Mouse (Mus musculus) layer of hippocampus, adult 9-10 months (tissue): Measurements from ENCODE around the gene Fignl1.

Experiments
- DNase-seq: peaks from one replicate; pipeline ENCODE4 v3.0.0; 2022; ENCODE audit warnings: low spot score

Gene Fignl1

DNA sequence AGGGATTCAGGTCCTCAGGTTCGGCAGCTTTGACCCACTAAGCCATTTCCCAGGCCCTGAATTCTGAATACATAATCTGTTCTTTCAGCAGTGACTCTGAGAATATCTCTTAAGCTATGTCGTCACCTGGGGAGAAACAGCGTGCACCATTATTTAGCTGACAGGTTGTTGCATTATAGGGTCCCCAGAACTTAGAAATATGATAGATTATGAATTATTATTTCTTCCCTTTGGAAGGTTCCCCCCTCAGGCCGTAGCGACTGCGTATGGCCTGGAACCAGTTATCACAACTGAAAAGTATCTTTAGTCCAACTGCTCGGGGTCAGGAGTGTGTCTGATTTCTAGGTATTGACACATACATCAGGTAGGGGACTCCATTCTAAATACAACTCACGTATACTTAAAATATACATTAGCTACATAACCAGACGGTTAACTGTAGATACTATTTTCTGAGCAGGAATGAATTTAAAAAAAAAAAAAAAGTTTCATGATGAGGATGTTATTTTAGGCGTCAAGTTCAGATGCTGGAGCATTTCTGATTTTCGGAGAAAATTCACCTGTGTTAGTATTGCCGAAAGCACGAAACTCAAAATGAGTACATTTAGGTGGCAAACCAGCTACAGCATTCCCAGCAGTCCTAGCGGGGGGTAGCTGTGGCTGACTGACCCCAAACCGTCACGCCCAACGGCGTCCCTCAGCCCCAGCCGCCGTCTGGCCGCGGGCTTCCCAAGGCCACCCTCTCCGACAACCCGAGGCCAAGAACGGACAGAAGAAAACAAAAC, 535 bp downstream of the Fignl1 start:
- DNase-seq = no peak

DNA sequence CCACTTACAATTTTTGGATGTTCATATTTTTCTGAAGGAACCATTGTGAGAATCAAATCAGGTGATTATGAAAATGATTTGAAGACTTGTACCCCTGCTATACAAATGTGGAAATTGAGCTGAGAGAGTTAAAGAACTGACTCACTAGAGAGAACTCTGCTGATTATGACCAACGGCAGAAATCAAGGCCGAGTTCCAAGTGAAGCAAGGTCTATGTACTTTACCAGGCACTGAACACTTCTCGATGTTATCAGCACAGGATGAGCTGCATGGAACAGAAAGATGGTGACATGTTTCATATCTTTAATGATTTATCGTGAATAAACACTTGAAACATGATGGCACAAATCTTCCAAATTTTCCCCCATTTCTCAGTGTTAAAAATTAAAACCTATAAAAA, 2.8 kb downstream of the Fignl1 start:
- DNase-seq = no peak

DNA sequence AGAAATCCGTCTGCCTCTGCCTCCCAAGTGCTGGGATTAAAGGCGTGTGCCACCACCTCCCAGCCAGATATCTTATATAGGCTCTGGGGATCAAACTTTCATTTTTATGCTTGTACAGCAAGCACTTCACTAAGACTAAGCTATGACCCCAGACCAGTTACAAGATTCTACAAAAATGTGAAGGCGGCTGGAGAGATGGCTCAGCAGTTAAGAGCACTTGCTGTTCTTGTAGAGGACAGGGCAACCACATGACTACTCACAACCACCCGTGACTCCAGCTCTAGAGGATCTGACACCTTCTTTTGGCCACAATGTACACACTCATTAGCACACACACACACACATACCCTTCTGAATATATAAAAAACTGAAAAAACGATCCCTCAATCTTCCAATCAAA, 4.3 kb downstream of the Fignl1 start:
- DNase-seq = no peak

DNA sequence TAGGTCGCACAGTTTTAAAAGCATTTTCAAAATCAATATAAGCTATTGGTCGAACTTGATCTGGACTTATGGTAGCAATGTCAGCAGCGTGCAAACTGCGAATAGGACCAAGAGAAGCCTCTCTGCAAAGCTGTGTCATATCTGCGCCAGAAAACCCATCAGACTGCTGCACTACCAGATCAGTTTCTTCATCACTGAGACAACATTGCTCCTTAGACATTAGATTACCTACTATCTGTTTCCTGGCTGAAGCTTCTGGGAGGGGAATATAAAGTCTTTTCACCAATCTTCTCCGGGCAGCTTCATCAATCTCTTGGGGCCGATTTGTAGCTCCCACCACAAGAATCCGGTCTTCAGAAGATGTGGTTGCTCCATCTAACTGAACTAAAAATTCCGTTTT, 7.7 kb downstream of the Fignl1 start:
- DNase-seq = no peak

DNA sequence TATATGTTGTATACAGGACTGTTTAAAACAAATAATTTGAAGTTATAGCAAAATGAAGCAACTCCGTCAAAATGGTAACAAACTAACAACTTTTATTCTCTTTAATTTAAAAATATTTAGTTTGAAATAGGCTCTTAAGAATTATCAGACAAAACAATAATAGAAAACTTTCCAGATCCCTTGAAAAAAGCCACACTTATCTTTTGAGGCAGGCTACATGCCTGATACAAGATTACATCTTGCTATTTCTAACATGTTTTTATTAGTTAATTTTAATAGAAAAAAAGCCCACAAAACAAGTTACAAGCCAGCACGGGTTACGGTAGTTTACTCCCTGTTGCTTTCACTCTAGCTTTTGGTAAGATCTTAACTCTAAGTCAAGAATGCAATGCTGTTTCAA, 8.5 kb downstream of the Fignl1 start:
- no peak for DNase-seq

- DNase-seq = no peak
Observed at GRCm38 (mm10) chr11:11798690-11799089, 10.1 kb downstream of the Fignl1 start.

DNA sequence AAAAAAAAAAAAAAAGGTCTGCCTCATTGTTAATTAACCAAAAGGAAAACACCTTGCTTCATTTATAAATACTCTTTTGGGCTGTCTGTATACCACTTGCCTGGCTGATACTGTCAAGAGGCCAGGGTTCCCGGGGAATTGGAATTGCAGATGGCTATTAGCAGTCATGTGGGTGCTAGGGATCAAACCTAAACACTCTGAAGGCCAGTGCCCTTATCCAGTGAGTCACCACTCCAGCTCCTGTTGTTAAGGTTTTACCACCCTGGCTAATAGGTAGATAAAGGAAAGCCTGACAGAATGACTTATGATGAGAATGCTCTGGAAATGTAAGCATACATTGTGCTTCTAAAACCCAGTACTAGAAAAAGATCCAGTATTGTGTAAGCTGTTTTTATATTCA, 14.1 kb downstream of the Fignl1 start:
- no peak for DNase-seq

DNA sequence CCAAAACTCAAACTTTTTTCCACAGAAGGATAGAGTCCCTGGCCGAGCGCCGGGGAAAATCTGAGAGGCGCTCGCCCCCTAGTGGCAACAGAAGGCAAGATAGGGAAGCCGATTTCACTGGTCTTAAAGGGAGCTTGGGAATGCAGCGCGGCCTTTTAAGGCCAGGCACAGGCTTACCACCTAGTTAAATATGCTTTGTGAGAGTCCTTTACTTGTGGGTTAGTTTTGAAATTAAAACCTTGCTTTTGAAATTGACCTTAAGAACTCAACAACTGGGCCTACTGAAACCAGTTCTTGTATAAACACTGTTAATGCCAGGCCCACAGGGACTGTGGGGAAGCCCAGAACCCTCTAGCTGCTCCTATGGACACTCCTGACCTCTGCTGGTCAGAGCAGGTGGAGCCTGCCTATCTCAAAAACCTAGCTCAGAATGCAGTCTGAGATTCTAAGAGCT, 20.2 kb downstream of the Fignl1 start:
- DNase-seq = peak; percentile 65

DNA sequence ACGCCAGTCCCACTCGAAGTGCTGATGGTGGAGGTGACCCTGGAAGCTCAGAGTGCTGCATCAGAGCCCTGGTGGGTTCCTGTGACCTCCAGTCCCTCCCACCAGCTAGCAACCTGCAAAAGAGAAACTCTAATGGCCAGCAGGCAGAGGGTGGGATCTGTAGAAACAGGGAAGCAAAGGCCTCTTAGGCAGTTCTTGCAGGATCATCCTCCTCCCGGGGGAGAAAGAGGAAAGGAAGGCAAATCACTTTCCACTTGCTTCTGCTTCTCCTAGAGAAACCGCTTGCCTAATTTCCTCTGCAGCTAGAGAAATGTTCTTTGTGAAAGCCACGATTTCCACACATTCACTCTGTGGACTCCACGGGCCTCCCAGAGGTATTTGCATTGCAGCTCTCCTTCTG, 23.3 kb downstream of the Fignl1 start:
- DNase-seq = no peak

DNA sequence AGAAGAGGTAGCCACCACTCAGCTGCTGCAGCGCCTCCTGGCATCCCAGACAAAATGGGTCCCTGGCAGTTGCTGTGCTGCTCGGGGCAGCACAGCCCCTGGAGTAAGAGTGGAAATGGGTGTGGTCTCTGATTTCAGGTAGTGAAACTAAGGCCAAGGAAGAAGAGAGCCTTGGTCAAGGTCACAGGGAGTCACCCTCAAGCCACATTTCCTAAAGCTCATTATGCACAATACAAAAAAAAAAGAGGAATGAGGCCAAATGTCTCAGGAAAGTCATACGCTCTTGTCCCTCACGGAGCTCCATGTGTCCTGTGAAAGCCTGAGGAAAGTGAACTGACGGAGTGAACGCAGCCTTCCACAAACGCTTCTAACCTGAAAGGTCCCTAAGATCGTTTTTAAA, 27.0 kb downstream of the Fignl1 start:
- DNase-seq = no peak

GRCm38 (mm10) chr11:11778345-11778744, 30.4 kb downstream of the Fignl1 start:
- DNase-seq = no peak

DNA sequence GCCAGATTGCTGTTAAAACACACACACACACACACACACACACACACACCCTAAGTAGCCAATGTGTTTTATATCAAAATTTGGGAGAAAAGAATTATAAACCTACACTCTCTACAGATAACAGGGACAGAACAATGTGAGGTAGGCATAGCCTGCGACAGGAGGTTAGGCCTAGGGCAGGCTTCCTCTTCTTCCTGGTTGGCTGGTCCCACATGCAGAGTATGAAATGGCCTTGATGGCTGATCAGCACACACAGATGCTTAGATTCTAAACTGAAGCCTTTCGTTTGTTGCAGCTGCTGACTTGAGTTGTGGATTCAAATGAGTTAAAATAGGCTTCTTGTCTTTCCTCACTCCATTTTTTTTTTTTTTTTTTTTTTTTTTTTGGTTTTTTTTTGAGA, 31.0 kb downstream of the Fignl1 start:
- no peak for DNase-seq

- no peak for DNase-seq
Observed at GRCm38 (mm10) chr11:11777246-11777645, 31.5 kb downstream of the Fignl1 start.

GRCm38 (mm10) chr11:11776822-11777174, 32.0 kb downstream of the Fignl1 start:
- DNase-seq = no peak

DNA sequence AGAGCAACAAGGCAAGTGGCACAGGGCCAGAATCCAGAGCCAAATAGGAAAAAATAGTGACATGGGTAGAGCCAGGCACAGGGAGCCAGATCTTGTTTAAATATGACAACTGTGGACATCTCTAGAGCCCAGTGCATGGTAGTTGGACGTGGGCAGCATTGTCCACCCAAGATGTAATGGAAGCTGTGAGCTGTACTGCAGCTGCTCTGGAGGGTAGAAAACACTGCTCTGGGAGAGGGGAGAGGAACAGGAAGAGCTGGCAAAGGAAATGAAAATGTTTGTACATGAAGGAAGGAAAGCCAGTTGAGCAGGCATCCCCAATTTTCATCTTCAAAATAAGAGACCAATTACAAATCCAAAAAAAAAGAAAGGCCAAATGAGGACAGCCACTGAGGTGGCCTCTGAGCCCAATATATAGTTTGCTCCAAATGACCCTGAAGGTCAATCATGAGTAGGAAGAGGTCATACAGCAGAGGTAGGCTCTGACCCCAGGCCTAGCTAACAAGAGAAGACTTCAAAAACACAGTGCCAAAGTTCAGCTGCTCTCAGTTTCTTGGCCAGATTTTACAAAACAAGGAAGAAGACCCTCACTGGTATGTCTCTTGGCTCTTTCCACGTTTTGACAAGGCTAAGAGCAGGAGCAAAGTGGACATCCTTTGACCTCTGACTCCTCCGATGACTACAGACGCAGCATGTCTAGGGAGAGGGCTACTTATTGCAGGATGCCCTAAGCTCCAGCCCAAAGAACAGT, 32.5 kb downstream of the Fignl1 start:
- no peak for DNase-seq

DNA sequence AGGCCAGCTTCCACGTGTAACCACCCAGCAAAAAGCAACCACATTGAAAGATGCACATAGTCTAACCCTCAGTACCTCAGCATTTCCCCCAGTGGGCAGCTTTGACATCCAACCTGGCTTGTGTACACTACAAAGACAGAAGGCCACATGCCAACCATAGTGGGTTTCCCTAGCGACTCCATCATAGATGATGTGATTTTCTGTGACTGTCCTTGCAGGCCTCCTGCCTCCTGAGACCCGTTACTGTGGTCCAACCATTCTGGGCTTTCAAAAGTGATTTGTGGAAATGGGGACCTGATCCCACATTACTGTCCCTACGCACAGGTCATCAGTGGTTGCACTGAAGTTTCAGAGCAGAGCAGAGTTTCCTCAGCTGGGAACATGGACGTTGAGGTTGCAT, 33.9 kb downstream of the Fignl1 start:
- DNase-seq = no peak

- DNase-seq = no peak
Observed at GRCm38 (mm10) chr11:11774384-11774783, 34.4 kb downstream of the Fignl1 start.

GRCm38 (mm10) chr11:11772196-11772595, 36.6 kb downstream of the Fignl1 start:
- DNase-seq = no peak

DNA sequence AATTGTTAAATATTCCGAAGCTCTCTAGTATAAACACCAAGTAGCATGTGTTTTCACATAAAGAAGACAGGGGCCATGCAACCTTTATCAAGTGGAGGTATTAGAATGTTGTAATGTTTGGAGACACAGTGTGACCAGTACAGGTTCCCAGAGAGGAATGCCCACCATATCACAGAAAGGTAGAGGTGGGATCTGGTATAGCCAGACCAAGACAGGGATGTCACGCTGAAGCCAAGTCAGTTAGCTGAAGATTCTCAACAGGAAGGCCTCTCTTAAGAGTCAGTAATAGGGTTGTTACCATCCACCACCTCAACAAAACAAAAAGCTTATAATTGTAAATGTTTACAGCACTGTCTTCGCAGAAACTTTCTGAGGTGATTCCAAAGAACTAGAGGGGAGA, 38.1 kb downstream of the Fignl1 start:
- no peak for DNase-seq

- DNase-seq = no peak
Observed at GRCm38 (mm10) chr11:11769281-11769680, 39.5 kb downstream of the Fignl1 start.

GRCm38 (mm10) chr11:11768057-11768456, 40.7 kb downstream of the Fignl1 start:
- no peak for DNase-seq

- no peak for DNase-seq
Observed at GRCm38 (mm10) chr11:11766736-11767135, 42.0 kb downstream of the Fignl1 start.

DNA sequence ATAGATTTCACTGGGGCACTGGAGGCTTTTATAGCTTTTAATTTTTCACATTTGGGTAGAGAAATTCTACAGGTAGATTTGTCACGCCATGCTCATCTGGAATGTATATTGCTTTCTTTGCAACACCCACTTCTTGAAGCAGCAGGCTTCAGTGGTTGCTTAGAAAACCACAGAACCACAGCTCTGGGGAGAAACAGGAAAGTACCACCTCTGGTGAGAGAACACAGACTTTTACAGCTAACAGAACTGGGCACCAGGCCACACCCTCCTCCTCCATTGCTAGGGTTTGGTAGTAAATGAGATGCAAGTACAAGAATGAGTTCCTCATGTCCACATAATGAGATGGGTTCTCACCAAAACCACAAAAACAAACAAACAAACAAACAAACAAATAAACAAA, 42.7 kb downstream of the Fignl1 start:
- no peak for DNase-seq

DNA sequence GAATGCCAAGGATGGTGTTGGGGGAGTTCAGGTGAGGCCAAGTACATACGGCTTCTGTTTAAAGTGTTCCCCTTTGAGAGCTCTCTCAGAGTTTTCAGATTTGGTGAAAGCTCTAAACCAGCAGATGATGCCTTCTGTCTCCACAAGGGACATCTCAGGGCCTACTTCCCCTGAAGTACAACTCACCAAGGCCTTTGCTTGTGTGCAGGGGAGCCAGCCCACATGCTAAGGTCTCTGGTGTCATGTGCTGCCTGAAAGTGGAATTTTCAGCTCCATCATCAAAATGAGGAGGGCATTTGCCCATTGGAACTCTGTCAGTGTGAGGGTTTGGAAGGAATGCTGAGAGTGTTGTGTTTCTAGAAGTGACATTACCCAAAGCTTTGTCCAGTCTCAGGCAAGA, 43.3 kb downstream of the Fignl1 start:
- no peak for DNase-seq
